Comparison of ENCODE assay signal across 8 mouse cellular contexts in the genomic region with DNA sequence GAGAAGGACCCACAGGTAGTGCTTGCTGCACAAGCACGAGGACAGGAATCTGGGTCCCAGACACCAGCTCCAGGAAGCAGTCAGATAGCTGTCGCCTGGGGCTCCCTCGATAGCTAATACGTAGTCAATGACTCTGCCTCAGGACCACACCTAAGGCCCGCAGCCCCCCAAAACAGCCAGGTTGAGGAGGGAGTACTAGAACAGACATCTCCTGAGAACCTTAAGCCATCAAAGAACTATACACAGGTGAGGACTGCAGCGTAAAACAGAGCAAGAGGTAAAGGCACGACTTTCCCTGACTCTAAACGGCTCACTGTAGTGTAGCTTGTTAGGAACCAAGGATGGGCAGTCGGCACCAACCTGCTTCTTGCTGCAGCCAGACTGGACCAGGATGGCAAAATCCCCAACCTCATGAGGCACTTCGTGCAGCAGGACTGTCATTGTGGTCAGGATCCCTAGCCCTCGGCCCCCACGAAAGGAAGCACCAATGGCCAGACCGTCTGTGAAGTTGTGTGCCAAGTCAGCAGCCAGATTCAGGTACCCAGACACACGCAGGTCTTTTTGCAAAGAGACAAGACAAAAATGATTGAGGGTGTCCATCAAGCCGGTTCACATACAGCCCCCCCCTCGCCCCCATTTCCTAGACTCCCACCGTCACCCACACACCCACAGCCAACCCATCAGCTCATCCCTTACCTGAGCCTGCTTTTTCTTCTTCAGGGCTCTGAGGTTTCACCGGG. TPM values are rescaled to one million over a fixed set of nuclear protein-coding genes. Genes with fewer than 3 reads are reported as not detected.
DNase-seq lines count a peak whose midpoint lies in the region; ATAC-seq lines count a peak whose summit lies in the region.

No protein-coding gene starts in this region.

- H3K4me1 ChIP-seq in erythroblast, embryonic 14.5 days (ENCODE audit: control insufficient read depth) = peaks cover 90% of the 10 kb centered on the region
- peaks cover 71% of the 10 kb centered on the region for H3K4me1 ChIP-seq in limb, embryonic 13.5 days
- peaks cover 62% of the 10 kb centered on the region for H3K4me1 ChIP-seq in stomach, embryonic 16.5 days (ENCODE audit: control insufficient read depth, insufficient read depth, low read length)

- no peak overlapping the region; the same call in 1 of the 2 replicates for H3K27ac ChIP-seq in limb, embryonic 13.5 days
- no peak overlapping the region for H3K27ac ChIP-seq in stomach, embryonic 16.5 days (ENCODE audit: low read length)

- H3K27me3 ChIP-seq in erythroblast, embryonic 14.5 days (ENCODE audit: control insufficient read depth) = no peaks in the 10 kb centered on the region
- no peaks in the 10 kb centered on the region for H3K27me3 ChIP-seq in limb, embryonic 13.5 days
- H3K27me3 ChIP-seq in stomach, embryonic 16.5 days (ENCODE audit: control insufficient read depth, insufficient read depth, low read length) = no peaks in the 10 kb centered on the region

- WGBS in limb, embryonic 13.5 days = 90% methylated on average over 18 of the region's 18 CpGs
- WGBS in stomach, embryonic 16.5 days = 86% methylated on average over 18 of the region's 18 CpGs

- H3K4me3 ChIP-seq in erythroblast, embryonic 14.5 days (replicated peaks) = peak overlapping the region; percentile 91
- peak overlapping the region; percentile 85 for H3K4me3 ChIP-seq in limb, embryonic 13.5 days
- peak overlapping the region; percentile 93; the same call in 1 of the 2 replicates for H3K4me3 ChIP-seq in stomach, embryonic 16.5 days (replicated peaks; ENCODE audit: low read length)

- no peaks in the 10 kb centered on the region for H3K9me3 ChIP-seq in erythroblast, embryonic 14.5 days (ENCODE audit: control insufficient read depth, low read length)
- no peaks in the 10 kb centered on the region for H3K9me3 ChIP-seq in limb, embryonic 13.5 days
- no peaks in the 10 kb centered on the region for H3K9me3 ChIP-seq in stomach, embryonic 16.5 days (replicated peaks; ENCODE audit: control insufficient read depth, low read length)

- H3K36me3 ChIP-seq in erythroblast, embryonic 14.5 days (ENCODE audit: control insufficient read depth) = peaks cover 41% of the 10 kb centered on the region
- peaks cover 37% of the 10 kb centered on the region for H3K36me3 ChIP-seq in limb, embryonic 13.5 days
- H3K36me3 ChIP-seq in stomach, embryonic 16.5 days (ENCODE audit: control insufficient read depth, insufficient read depth, low read length) = peaks cover 16% of the 10 kb centered on the region

- H3K4me2 ChIP-seq in limb, embryonic 13.5 days (replicated peaks) = peak overlapping the region; percentile 97
- peak overlapping the region; percentile 99 for H3K4me2 ChIP-seq in stomach, embryonic 16.5 days (ENCODE audit: low read depth, low read length)

- ATAC-seq in erythroblast, adult 5-6 weeks (replicated peaks; ENCODE audit: low FRiP score, poor library complexity, severe bottlenecking) = no peak
- no peak for ATAC-seq in limb, embryonic 13.5 days (ENCODE audit: low FRiP score, low read depth)
- ATAC-seq in stomach, embryonic 16.5 days (ENCODE audit: insufficient read depth, low FRiP score) = no peak

- peak overlapping the region; percentile 94 for H3K9ac ChIP-seq in limb, embryonic 13.5 days
- peak overlapping the region; percentile 96 for H3K9ac ChIP-seq in stomach, embryonic 16.5 days (ENCODE audit: low read length)

- peak; percentile 3 to 4 for DNase-seq in thymus, postnatal 10 days (ENCODE audit: low spot score in 2 of 2)
- no peak for DNase-seq in thymus, postnatal 36 days
- no peak for DNase-seq in spleen, adult 18-20 months
- no peak for DNase-seq in embryo, embryonic 11 days

RNA-seq across cellular contexts. Expression of a gene that starts 1.5 kb away (rescaled TPM):
- polyA plus RNA-seq in erythroblast, embryonic 14.5 days (2012) = 1.4 TPM in 2 replicates
- 26.5 and 50.7 TPM in 2 replicates for total RNA-seq in erythroblast, adult 5-6 weeks (2015; ENCODE audit: low replicate concordance)
- 15.0 and 17.8 TPM in 2 replicates for total RNA-seq in erythroblast, adult 5-6 weeks (2017; ENCODE audit: low replicate concordance)
- 50.0 and 59.4 TPM in 2 replicates for polyA plus RNA-seq in limb, embryonic 13.5 days (2015; fragmentation: Nextera tagmentation; extraction: Ambion mirVana)
- polyA plus RNA-seq in stomach, embryonic 16.5 days (2015; fragmentation: Nextera tagmentation; extraction: Ambion mirVana) = 38.9 and 41.3 TPM in 2 replicates

RNA-seq across cellular contexts. Expression of a gene that starts 2.2 kb away (rescaled TPM):
- 3.5 TPM in 2 replicates for polyA plus RNA-seq in erythroblast, embryonic 14.5 days (2012)
- total RNA-seq in erythroblast, adult 5-6 weeks (2015; ENCODE audit: low replicate concordance) = not detected in 2 replicates
- 11.5 and 16.6 TPM in 2 replicates for total RNA-seq in erythroblast, adult 5-6 weeks (2017; ENCODE audit: low replicate concordance)
- polyA plus RNA-seq in limb, embryonic 13.5 days (2015; fragmentation: Nextera tagmentation; extraction: Ambion mirVana) = 237 and 244 TPM in 2 replicates
- polyA plus RNA-seq in stomach, embryonic 16.5 days (2015; fragmentation: Nextera tagmentation; extraction: Ambion mirVana) = 194 and 195 TPM in 2 replicates

RNA-seq across cellular contexts. Expression of a gene that starts 2.3 kb away (rescaled TPM):
- polyA plus RNA-seq in erythroblast, embryonic 14.5 days (2012) = 10.1 and 11.3 TPM in 2 replicates
- total RNA-seq in erythroblast, adult 5-6 weeks (2015; ENCODE audit: low replicate concordance) = 7.1 and 8.3 TPM in 2 replicates
- total RNA-seq in erythroblast, adult 5-6 weeks (2017; ENCODE audit: low replicate concordance) = 10.7 and 12.0 TPM in 2 replicates
- 56.1 and 59.1 TPM in 2 replicates for polyA plus RNA-seq in limb, embryonic 13.5 days (2015; fragmentation: Nextera tagmentation; extraction: Ambion mirVana)
- 36.3 and 37.7 TPM in 2 replicates for polyA plus RNA-seq in stomach, embryonic 16.5 days (2015; fragmentation: Nextera tagmentation; extraction: Ambion mirVana)

RNA-seq across cellular contexts. Expression of a gene that starts 4.8 kb away (rescaled TPM):
- 1.8 and 2.5 TPM in 2 replicates for polyA plus RNA-seq in erythroblast, embryonic 14.5 days (2012)
- total RNA-seq in erythroblast, adult 5-6 weeks (2015; ENCODE audit: low replicate concordance) = 1.9 and 9.2 TPM in 2 replicates
- 2.0 and 2.8 TPM in 2 replicates for total RNA-seq in erythroblast, adult 5-6 weeks (2017; ENCODE audit: low replicate concordance)
- polyA plus RNA-seq in limb, embryonic 13.5 days (2015; fragmentation: Nextera tagmentation; extraction: Ambion mirVana) = 19.1 and 19.8 TPM in 2 replicates
- 8.1 and 10.7 TPM in 2 replicates for polyA plus RNA-seq in stomach, embryonic 16.5 days (2015; fragmentation: Nextera tagmentation; extraction: Ambion mirVana)

RNA-seq across cellular contexts. Expression of a gene that starts 9.9 kb away (rescaled TPM):
- polyA plus RNA-seq in erythroblast, embryonic 14.5 days (2012) = 0.45 and 0.56 TPM in 2 replicates
- 1.3 TPM in 1 of 2 replicates, not detected in the other for total RNA-seq in erythroblast, adult 5-6 weeks (2015; ENCODE audit: low replicate concordance)
- total RNA-seq in erythroblast, adult 5-6 weeks (2017; ENCODE audit: low replicate concordance) = 4.3 and 7.0 TPM in 2 replicates
- 46.3 and 56.6 TPM in 2 replicates for polyA plus RNA-seq in limb, embryonic 13.5 days (2015; fragmentation: Nextera tagmentation; extraction: Ambion mirVana)
- polyA plus RNA-seq in stomach, embryonic 16.5 days (2015; fragmentation: Nextera tagmentation; extraction: Ambion mirVana) = 0.57 and 0.61 TPM in 2 replicates

Comparison
In these comparisons a context has a peak if more than half of its experiments do, and no peak if none do; other contexts are left out.
1. DNase-seq: peak in thymus, postnatal 10 days (2 of 2); none in thymus, postnatal 36 days (0 of 2), spleen, adult 18-20 months (0 of 2) and embryo, embryonic 11 days (single experiment).
2. RNA of a gene that starts 1.5 kb away (polyA plus RNA-seq): 50.0 to 59.4 TPM in limb, embryonic 13.5 days and 38.9 to 41.3 TPM in stomach, embryonic 16.5 days; 1.4 TPM in erythroblast, embryonic 14.5 days; every median in the first group is over 10 times any median in the second.
3. RNA of a gene that starts 2.2 kb away (polyA plus RNA-seq): 237 to 244 TPM in limb, embryonic 13.5 days and 194 to 195 TPM in stomach, embryonic 16.5 days; 3.5 TPM in erythroblast, embryonic 14.5 days; every median in the first group is over 10 times any median in the second.
4. Peak in every context shown above with its lines, with median percentiles within 50 percentile points of each other: H3K4me3 ChIP-seq.